Mouse (Mus musculus) adrenal gland, postnatal 4 days (tissue): ENCODE measurements around the gene Ezh1. TPM values are rescaled to one million over a fixed set of nuclear protein-coding genes. Genes with fewer than 3 reads are reported as not detected.
"Not testable (repeated sequence)": the region's sequence is repeated elsewhere in the genome, so short reads cannot be mapped to it uniquely, and the experiment has no call there.

ENCODE experiments used
- DNase-seq, 2 experiments: peaks; one replicate each; pipeline ENCODE4 v3.0.0; 2021 to 2022; ENCODE audit warnings: low spot score in 2 of 2, mixed read lengths in 2 of 2
- total RNA-seq, 2 experiments: library from RNA; stranded (reverse); gene quantifications; 2 replicates each; pipeline ENCODE4 v1.2.3; 2021

The Ezh1 gene
- total RNA-seq, 2 experiments from 2014 or later = 38.8 to 40.3 TPM

DNA sequence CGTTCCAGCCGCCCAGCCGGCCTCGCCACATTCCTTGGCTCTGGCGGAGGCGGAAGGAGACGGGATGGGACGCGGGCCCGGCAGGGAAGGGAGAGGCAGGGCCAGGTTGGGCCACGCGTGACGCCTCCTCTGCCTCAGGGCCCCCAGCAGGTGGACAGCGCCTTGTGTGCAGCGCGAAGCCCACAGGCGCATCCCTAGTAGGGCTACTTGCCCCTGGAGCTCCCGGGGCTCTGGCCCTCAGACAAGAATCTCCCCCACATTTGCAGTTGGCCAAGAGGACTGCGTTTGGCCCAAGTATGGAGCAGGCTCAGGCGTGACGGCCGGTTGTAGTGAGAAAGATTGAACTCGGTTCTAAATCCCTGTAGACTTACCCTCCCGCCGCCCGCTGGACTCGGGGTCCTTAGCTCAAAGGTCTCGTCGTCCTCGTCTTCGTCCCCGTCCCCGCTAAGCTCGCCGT is 55.9 kb downstream of the Ezh1 start, which contains the start of gene Cntnap1:
TSS of gene Cntnap1 (plus strand) at position 170 of the 457 bp plus-strand sequence.
- no peak for DNase-seq

DNA sequence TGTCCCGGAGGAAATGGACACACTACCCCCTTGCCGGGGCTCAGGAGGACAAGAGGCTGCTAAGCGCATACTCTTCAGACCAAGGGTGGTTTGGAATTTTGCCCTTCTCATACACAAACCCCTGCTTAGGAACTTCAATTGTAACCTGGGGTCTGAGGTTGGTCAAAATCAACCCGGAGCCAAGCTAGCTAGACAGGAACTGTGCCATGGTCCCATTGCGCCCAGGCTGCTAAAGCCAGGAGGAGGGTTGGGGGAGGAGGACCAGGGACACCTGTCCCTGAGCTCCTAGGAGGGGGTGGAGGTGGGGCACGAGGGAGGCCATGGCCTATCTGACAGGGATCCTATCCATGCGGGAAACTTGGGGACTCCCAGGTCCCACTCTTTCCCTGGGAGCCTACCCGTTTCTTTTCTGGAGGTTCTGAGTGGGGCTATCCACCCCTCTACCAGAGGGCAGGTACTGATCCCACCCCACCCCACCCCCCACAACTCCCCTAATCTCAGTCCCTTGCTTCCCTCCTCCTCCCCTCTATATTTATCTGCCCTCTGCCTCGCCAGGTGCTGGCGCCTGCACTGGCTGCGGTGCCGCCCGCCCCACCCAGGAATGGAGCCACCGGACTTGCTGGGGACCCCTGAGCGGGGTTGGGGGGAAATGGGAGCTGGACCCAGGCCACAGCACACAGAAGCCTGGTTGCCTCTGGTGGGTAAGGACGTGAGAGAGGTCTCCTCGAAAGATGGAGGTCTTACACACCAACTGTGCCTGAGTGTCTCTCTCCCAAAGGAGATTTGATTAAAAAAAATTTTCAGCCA is 56.8 kb downstream of the Ezh1 start:
- no peak for DNase-seq

DNA sequence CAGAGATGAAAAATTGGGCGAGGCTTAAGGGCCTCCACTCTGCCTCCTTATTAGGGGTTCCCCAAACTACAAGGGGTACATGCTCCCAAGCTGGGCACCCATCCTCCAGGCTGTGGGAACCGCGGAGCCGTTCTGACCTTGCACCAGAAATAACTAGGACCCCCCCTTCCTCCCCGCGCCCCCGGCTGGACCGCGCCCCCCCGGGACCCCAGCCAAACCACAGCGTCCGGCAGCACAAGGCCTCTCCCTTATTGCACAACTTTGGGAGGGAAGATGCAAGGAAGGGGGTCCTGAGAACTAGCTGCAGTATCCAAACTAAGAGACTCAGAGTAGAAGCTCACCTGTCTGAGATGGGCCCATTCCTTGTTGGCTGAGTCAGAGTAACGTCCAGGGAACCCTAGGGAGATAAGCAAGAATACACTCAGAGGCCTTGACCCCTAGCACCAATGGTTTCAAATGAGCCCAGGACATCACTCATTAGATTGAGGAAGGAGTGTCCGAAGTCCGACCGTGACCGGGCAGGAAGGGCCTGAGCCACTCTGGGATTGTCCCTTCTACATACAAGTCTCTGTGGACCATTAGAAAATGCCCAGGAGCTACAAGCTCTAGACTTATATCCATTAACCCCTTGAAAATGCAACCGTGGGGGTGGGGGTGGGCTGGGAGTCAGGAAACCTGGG is 57.8 kb downstream of the Ezh1 start:
- no peak for DNase-seq

DNA sequence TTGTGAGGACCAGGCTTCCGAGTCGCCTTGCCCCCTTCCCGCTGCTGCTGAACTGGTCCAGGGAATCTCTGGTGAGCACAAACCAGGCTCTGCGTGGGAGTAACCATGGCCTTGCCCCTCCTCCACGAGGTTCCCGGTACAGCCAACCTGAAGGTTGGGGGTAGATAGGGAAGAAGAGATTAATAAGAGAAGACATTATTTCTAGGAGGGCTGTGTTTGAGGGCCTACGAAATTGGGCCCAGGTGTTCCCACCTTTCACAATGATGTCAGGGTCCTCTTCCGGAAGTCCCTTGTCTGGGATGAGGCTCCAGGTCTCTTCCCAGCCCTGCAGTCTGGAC is 58.3 kb downstream of the Ezh1 start:
- no peak for DNase-seq

GRCm38 (mm10) chr11:101167211-101167962 is 58.9 kb downstream of the Ezh1 start:
- no peak for DNase-seq

DNA sequence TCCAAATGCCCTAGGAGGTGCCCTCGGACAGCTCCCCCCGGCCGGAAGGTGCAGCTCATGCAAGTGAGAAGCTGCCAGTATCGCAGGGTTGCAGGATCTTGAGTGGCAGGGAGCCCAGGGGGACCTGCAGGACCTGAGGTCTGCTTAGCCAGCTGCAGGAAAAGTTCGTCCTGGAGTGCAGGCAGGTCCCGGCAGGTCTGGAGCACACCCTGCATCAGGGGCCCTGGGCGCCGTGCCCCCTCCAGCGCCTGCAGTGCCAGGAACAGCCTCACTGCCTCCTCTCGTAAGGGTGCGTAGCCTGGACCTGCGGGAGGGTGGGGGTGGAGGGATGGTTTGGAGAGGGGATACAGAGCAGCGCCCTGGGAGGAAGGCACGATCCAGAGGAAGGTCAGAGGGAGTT is 59.9 kb downstream of the Ezh1 start:
- DNase-seq = no peak

DNA sequence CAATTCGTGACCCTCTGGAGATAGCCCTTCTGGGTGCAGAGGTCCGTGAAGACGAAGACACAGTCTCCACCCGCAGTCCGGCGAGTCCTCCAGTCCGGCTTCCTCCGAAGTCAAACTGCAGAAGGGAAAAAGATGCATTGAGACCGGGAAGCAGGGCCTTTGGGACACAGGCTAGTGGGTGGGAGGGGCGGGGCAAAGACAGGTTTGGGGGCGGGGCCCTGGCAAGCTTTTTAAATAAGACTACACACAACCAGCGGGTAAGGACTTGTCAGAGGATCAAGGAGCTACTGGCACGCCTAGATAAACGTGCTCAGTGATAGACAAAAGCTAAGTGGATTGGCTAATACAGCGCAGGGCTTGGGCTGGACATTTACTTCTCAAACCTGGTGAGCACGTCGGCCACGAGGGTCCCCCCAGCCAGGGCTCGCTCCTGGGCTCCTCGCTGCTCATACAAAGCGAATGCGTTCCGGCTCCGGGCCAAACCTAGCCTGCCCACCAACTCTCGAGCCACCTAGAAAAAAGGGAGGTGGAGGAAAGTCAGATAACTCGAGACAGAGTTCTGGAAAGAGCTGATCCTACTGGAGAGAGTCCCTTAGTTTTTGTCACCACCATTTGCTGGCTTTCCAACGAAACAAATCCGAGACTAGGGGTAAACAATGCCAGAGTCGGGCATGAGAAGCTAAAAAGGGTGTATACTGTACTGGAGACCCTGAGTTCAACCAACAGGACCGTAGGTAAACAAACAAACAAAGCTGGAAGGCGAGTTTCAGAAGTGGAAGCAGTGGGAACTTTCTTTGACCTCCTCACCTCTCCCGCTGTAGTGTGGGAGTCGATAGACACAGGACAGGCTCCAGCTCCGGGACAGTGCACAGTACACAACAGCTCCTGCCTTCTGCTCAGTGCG is 61.3 kb downstream of the Ezh1 start:
- DNase-seq = no peak

DNA sequence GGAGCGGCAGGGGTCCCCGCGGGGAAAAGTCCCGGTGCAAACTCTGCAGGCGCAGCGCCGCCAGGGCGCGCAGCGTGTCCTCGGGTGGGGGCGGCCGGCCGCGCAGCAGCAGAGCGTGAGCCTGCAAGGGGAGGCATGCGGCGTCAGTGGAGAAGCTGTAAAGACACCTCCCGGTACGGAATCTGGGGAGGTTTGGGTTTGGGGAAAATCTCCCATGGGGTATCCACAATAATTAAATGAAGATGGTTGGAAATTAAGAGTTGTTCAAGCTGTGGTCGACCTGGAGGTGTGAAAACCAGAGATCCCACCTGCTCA is 62.0 kb downstream of the Ezh1 start:
- no peak for DNase-seq

DNA sequence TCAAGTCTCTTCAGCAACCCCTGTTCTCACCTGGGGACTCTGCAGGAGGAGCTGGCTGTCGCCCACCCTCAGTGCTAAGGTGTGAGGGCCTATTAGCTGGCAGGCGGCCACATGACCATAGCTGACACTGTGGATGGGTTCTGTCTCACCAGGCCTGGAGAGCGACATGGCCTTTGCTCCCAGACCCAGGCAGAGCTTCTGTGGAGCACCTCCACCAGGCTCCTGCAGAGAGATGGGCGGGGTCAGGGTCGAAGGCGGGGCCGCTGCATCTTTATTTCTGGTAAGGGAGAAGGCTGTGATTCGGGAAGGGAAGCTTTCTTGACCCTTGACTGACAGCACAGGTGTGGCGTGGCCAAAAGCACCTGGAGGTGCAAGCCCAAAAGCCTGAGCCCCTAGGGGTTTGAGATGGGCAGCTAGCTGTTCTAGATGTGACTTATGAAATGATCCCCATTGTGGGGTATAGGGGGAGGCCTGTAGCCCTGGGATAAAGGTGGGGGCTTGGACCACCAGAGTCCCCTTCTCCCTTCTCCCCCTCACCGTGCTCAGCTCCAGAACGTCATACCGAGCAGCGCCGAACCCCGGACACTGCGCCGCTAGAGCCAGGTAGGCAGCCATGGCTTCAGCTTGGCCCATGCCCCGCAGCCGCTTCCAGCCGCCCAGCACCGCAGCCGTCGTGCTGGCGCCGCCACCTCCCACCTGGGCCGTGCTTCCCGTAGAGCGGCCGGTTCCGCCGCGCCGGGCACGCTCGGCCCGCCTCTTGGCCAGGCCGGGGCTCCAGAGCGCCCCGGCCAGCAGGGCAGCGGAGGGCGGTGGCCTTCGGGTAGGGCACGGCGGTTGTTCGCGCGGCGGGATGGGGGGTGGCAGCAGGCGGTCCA is 62.5 kb downstream of the Ezh1 start:
- DNase-seq = no peak

DNA sequence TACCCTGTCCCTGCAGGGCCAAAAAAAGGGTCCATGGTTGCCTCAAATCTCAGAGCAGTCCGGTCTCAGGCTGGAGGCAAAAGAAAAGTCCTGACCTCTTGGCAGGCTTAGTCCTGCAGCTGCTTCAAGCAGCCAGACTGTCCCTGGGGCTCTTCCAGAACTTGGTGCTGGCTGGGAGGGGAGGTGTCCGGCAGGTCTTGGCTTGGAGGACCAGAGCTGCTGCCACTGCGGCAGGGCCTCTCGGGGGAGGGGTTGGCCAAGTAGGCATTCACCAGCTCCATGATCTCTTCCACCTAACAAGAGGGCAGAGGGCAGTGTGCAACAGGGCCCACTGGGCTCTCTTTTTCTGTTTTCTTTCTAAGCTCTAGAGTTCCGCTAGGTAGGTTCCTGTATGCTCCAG is 63.5 kb downstream of the Ezh1 start:
- no peak for DNase-seq

DNA sequence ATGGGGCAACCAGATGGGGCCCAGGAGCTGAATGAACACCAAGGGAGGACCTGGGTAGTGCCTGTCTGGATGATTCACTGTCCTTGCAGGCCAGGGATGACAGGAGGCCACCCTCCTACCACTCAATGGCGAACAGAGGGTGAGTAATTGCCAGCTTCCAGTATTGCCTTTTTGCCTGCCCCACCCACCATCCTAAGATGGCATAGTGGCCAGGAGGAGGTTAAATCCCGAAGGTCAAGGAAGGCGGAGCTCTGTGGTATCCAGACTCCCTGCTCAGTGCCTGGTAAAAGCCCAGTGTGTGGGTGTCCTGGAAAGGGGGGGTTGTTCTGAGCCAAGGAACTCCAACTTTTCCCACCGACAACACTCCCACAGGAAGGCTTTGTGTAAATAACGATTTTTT is 64.0 kb downstream of the Ezh1 start:
- no peak for DNase-seq

- DNase-seq = no peak
Observed at GRCm38 (mm10) chr11:101161551-101161950, 64.7 kb downstream of the Ezh1 start.

DNA sequence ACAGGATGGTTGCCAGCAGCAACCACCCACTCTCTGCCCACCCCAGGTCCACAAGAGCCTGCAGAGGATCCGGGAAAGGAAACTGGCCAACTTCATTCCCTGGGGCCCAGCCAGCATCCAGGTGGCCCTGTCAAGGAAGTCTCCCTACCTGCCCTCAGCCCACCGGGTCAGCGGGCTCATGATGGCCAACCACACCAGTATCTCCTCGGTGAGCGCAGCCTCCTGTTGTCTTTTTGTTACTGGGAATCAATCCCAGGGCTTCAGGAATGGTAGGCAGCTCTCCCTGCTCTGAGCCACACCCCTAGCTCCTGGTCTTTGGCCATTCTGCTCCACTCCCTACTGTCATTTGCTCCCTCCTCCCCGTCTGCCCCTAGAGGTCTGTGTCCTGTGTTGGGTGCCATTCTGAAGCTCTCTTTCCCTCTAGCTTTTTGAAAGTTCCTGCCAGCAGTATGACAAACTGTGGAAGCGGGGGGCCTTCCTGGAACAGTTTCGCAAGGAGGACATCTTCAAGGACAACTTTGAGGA is 65.2 kb downstream of the Ezh1 start:
- not testable (repeated sequence) for DNase-seq

DNA sequence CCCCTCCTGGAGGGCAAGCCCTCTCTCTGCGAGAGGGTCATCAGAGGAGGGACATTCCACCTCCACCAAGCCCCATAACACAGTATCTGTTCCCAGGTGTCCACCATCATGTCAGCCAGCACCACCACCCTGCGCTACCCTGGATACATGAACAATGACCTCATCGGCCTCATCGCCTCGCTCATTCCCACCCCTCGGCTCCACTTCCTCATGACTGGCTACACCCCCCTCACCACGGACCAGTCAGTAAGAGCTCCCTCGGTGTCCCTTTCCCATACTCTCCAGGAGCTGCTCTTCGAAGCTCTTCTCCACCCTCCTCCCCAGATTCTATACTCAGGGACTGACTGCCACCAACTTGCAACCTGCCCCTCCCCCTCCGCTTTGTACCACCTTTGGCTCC is 66.1 kb downstream of the Ezh1 start:
- not testable (repeated sequence) for DNase-seq

DNA sequence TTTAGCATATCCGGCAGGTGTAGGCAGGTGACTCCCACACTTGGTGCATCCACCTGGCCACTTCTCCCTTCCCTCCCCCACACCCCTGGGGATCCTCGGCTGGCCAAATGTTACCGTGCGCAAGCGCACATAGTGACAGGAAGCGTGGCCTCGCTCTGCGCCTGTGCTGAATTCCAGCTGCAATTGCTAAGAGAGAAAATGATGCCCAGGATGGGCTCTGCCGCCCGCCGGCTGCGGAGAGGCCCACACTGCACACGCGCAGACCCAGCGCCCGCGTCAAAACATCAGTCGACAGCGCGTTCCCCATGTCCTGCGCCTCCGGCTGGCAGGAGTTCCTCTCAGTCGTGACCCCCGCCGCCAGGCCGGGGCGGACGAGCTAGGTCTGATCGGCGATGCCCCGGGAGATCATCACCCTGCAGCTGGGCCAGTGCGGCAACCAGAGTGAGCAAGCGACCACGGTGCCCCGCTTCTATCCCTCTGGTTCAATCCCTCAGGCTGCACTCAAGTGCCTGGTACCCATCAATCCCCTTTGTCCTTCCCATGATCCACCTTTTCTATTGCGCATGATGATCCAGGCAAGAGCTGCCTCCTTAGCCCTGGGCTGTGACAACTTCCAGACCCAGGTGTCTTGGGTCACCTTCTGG is 70.4 kb downstream of the Ezh1 start, which contains the start of gene Tubg2:
TSS of gene Tubg2 (plus strand) at position 180 of the 644 bp plus-strand sequence.
- DNase-seq = no peak

DNA sequence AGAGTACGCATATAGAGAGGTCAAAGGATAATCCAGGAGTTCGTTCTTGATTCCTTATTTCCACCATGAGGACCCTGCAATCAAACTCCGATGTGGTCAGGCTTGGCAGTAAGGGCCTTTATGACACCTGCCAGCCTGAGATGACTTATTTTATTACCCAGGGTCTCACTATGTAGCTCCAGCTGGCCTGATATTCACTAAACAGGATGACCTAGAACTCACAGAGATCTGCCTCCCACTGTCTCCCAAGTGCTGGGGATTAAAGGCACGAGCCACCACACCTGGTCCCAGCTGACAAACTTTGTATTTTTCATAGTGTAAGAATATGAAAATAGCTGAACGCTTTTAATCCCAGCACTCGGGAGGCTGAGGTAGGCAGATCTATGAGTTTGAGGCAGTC is 71.1 kb downstream of the Ezh1 start:
- DNase-seq = no peak

DNA sequence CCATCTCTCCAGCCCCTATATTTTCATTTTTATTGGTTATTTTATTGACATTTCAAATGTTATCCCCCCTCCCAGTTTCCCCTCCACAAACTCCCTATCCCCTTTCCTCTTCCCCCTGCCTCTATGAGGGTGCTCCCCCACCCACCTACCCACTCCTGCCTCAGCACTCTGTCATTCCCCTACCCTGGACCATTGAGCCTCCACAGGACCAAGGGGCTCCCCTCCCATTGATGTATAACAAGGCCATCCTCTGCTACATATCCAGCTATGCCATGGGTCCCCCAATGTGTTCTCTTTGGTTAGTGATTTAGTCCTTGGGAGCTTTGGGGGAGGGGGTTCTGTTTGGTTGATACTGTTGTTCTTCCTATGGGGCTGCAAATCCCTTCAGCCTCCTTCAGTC is 71.6 kb downstream of the Ezh1 start:
- no peak for DNase-seq

GRCm38 (mm10) chr11:101152825-101153224 is 73.4 kb downstream of the Ezh1 start:
- no peak for DNase-seq

- no peak for DNase-seq
Observed at GRCm38 (mm10) chr11:101151063-101151462, 75.2 kb downstream of the Ezh1 start.
